Mouse (Mus musculus): Measurements from ENCODE around the gene Card19. TPM values are rescaled to one million over a fixed set of nuclear protein-coding genes. Genes with fewer than 3 reads are reported as not detected.
A peak's percentile ranks its signal among the peaks of the same experiment; 100 is the strongest.

The Card19 gene
- polyA plus RNA-seq, 1 experiment from 2014 or later = 17.1 TPM

- Histone ChIP-seq H3K9me3 (ENCODE audit: control insufficient read depth, low read length) (no peaks in the 10 kb centered on the region), H3K27ac (ENCODE audit: low read depth, low read length) (no peak overlapping the region), H3K4me1 (ENCODE audit: control insufficient read depth, insufficient read depth, low read length) (no peaks in the 10 kb centered on the region), H3K4me3 (ENCODE audit: low read depth, low read length) (no peak overlapping the region), H3K4me2 (no peak overlapping the region), H3K36me3 (ENCODE audit: control insufficient read depth, insufficient read depth, low read length) (no peaks in the 10 kb centered on the region), H3K27me3 (ENCODE audit: control insufficient read depth, insufficient read depth, low read length) (0 out of 2 replicates have a peak, but pooled peaks cover 2% of the 10 kb centered on the region), H3K9ac (ENCODE audit: low read length) (no peak overlapping the region)
- 86% methylated on average over 10 of the region's 10 CpGs for WGBS
- ATAC-seq (ENCODE audit: low FRiP score) (no peak), DNase-seq (ENCODE audit: low spot score, missing footprints) (peak; percentile 56)
These were observed 40.3 kb downstream of the Card19 start for GRCm38 (mm10) chr13:49175509-49175908.

- Histone ChIP-seq H3K4me3 (ENCODE audit: low read depth, low read length) (no peak overlapping the region), H3K4me1 (ENCODE audit: control insufficient read depth, insufficient read depth, low read length) (no peaks in the 10 kb centered on the region), H3K27me3 (ENCODE audit: control insufficient read depth, insufficient read depth, low read length) (0 out of 2 replicates have a peak, but pooled peaks cover 2% of the 10 kb centered on the region), H3K9me3 (ENCODE audit: control insufficient read depth, low read length) (no peaks in the 10 kb centered on the region), H3K27ac (ENCODE audit: low read depth, low read length) (no peak overlapping the region), H3K9ac (ENCODE audit: low read length) (no peak overlapping the region), H3K4me2 (no peak overlapping the region), H3K36me3 (ENCODE audit: control insufficient read depth, insufficient read depth, low read length) (no peaks in the 10 kb centered on the region)
- 7% methylated on average over 12 of the region's 12 CpGs for WGBS
- peak; percentile 100 for DNase-seq (ENCODE audit: low spot score, missing footprints)
- ATAC-seq (ENCODE audit: low FRiP score) = peak; percentile 81; the same call in 1 of the 2 replicates
These were observed 42.8 kb downstream of the Card19 start for GRCm38 (mm10) chr13:49172971-49173596.

GRCm38 (mm10) chr13:49172335-49172734 lies 43.5 kb downstream of the Card19 start:
- H3K4me2 ChIP-seq = no peak overlapping the region
- no peak overlapping the region for H3K9ac ChIP-seq (ENCODE audit: low read length)
- H3K27ac ChIP-seq (ENCODE audit: low read depth, low read length) = no peak overlapping the region
- H3K36me3 ChIP-seq (ENCODE audit: control insufficient read depth, insufficient read depth, low read length) = no peaks in the 10 kb centered on the region
- H3K4me3 ChIP-seq (ENCODE audit: low read depth, low read length) = no peak overlapping the region
- no peak for DNase-seq (ENCODE audit: low spot score, missing footprints)
- 90% methylated on average over 7 of the region's 7 CpGs for WGBS
- H3K4me1 ChIP-seq (ENCODE audit: control insufficient read depth, insufficient read depth, low read length) = no peaks in the 10 kb centered on the region
- no peaks in the 10 kb centered on the region for H3K9me3 ChIP-seq (ENCODE audit: control insufficient read depth, low read length)
- 0 out of 2 replicates have a peak, but pooled peaks cover 2% of the 10 kb centered on the region for H3K27me3 ChIP-seq (ENCODE audit: control insufficient read depth, insufficient read depth, low read length)
- ATAC-seq (ENCODE audit: low FRiP score) = no peak; the same call in 1 of the 2 replicates

- no peak for ATAC-seq (ENCODE audit: low FRiP score)
- no peak overlapping the region for H3K4me2 ChIP-seq
- 0 out of 2 replicates have a peak, but pooled peaks cover 2% of the 10 kb centered on the region for H3K27me3 ChIP-seq (ENCODE audit: control insufficient read depth, insufficient read depth, low read length)
- 79% methylated on average over 1 of the region's 1 CpGs for WGBS
- H3K27ac ChIP-seq (ENCODE audit: low read depth, low read length) = no peak overlapping the region
- H3K9me3 ChIP-seq (ENCODE audit: control insufficient read depth, low read length) = no peaks in the 10 kb centered on the region
- no peaks in the 10 kb centered on the region for H3K36me3 ChIP-seq (ENCODE audit: control insufficient read depth, insufficient read depth, low read length)
- no peak overlapping the region for H3K4me3 ChIP-seq (ENCODE audit: low read depth, low read length)
- no peaks in the 10 kb centered on the region for H3K4me1 ChIP-seq (ENCODE audit: control insufficient read depth, insufficient read depth, low read length)
- no peak overlapping the region for H3K9ac ChIP-seq (ENCODE audit: low read length)
- no peak for DNase-seq (ENCODE audit: low spot score, missing footprints)
These were observed 44.1 kb downstream of the Card19 start for GRCm38 (mm10) chr13:49171729-49172128.

- Histone ChIP-seq H3K27ac (ENCODE audit: low read depth, low read length) (no peak overlapping the region), H3K9me3 (ENCODE audit: control insufficient read depth, low read length) (no peaks in the 10 kb centered on the region), H3K9ac (ENCODE audit: low read length) (no peak overlapping the region), H3K4me3 (ENCODE audit: low read depth, low read length) (no peak overlapping the region), H3K4me2 (no peak overlapping the region), H3K27me3 (ENCODE audit: control insufficient read depth, insufficient read depth, low read length) (0 out of 2 replicates have a peak, but pooled peaks cover 2% of the 10 kb centered on the region), H3K36me3 (ENCODE audit: control insufficient read depth, insufficient read depth, low read length) (no peaks in the 10 kb centered on the region), H3K4me1 (ENCODE audit: control insufficient read depth, insufficient read depth, low read length) (no peaks in the 10 kb centered on the region)
- no peak for DNase-seq (ENCODE audit: low spot score, missing footprints)
- 94% methylated on average over 11 of the region's 11 CpGs for WGBS
- ATAC-seq (ENCODE audit: low FRiP score) = no peak
These were observed 45.2 kb downstream of the Card19 start for GRCm38 (mm10) chr13:49170623-49171022.

GRCm38 (mm10) chr13:49169448-49170207 lies 46.2 kb downstream of the Card19 start:
- Histone ChIP-seq H3K9me3 (ENCODE audit: control insufficient read depth, low read length) (no peaks in the 10 kb centered on the region), H3K4me3 (ENCODE audit: low read depth, low read length) (no peak overlapping the region), H3K27me3 (ENCODE audit: control insufficient read depth, insufficient read depth, low read length) (0 out of 2 replicates have a peak, but pooled peaks cover 2% of the 10 kb centered on the region), H3K4me1 (ENCODE audit: control insufficient read depth, insufficient read depth, low read length) (no peaks in the 10 kb centered on the region), H3K4me2 (no peak overlapping the region), H3K9ac (ENCODE audit: low read length) (no peak overlapping the region), H3K27ac (ENCODE audit: low read depth, low read length) (no peak overlapping the region), H3K36me3 (ENCODE audit: control insufficient read depth, insufficient read depth, low read length) (no peaks in the 10 kb centered on the region)
- peak; percentile 62 for ATAC-seq (ENCODE audit: low FRiP score)
- peak; percentile 99 for DNase-seq (ENCODE audit: low spot score, missing footprints)
- 18% methylated on average over 17 of the region's 17 CpGs for WGBS

- 88% methylated on average over 9 of the region's 9 CpGs for WGBS
- no peak overlapping the region for H3K9ac ChIP-seq (ENCODE audit: low read length)
- no peaks in the 10 kb centered on the region for H3K4me1 ChIP-seq (ENCODE audit: control insufficient read depth, insufficient read depth, low read length)
- no peak for ATAC-seq (ENCODE audit: low FRiP score)
- H3K9me3 ChIP-seq (ENCODE audit: control insufficient read depth, low read length) = no peaks in the 10 kb centered on the region
- H3K36me3 ChIP-seq (ENCODE audit: control insufficient read depth, insufficient read depth, low read length) = no peaks in the 10 kb centered on the region
- no peak overlapping the region for H3K4me3 ChIP-seq (ENCODE audit: low read depth, low read length)
- DNase-seq (ENCODE audit: low spot score, missing footprints) = no peak
- H3K27ac ChIP-seq (ENCODE audit: low read depth, low read length) = no peak overlapping the region
- H3K4me2 ChIP-seq = no peak overlapping the region
- no peaks in the 10 kb centered on the region for H3K27me3 ChIP-seq (ENCODE audit: control insufficient read depth, insufficient read depth, low read length)
These were observed 48.8 kb downstream of the Card19 start for GRCm38 (mm10) chr13:49167081-49167480.

GRCm38 (mm10) chr13:49163645-49164044 lies 52.2 kb downstream of the Card19 start:
- Histone ChIP-seq H3K4me1 (ENCODE audit: control insufficient read depth, insufficient read depth, low read length) (no peaks in the 10 kb centered on the region), H3K27ac (ENCODE audit: low read depth, low read length) (no peak overlapping the region), H3K4me2 (no peak overlapping the region), H3K36me3 (ENCODE audit: control insufficient read depth, insufficient read depth, low read length) (no peaks in the 10 kb centered on the region), H3K9me3 (ENCODE audit: control insufficient read depth, low read length) (no peaks in the 10 kb centered on the region), H3K27me3 (ENCODE audit: control insufficient read depth, insufficient read depth, low read length) (no peaks in the 10 kb centered on the region), H3K4me3 (ENCODE audit: low read depth, low read length) (no peak overlapping the region), H3K9ac (ENCODE audit: low read length) (no peak overlapping the region)
- ATAC-seq (ENCODE audit: low FRiP score) (no peak), DNase-seq (ENCODE audit: low spot score, missing footprints) (no peak)
- 85% methylated on average over 7 of the region's 7 CpGs for WGBS

- no peak overlapping the region for H3K27ac ChIP-seq (ENCODE audit: low read depth, low read length)
- no peaks in the 10 kb centered on the region for H3K36me3 ChIP-seq (ENCODE audit: control insufficient read depth, insufficient read depth, low read length)
- no peak overlapping the region for H3K4me2 ChIP-seq
- H3K9ac ChIP-seq (ENCODE audit: low read length) = no peak overlapping the region
- H3K4me1 ChIP-seq (ENCODE audit: control insufficient read depth, insufficient read depth, low read length) = no peaks in the 10 kb centered on the region
- 80% methylated on average over 4 of the region's 4 CpGs for WGBS
- H3K9me3 ChIP-seq (ENCODE audit: control insufficient read depth, low read length) = no peaks in the 10 kb centered on the region
- DNase-seq (ENCODE audit: low spot score, missing footprints) (no peak), ATAC-seq (ENCODE audit: low FRiP score) (no peak)
- H3K4me3 ChIP-seq (ENCODE audit: low read depth, low read length) = no peak overlapping the region
- H3K27me3 ChIP-seq (ENCODE audit: control insufficient read depth, insufficient read depth, low read length) = no peaks in the 10 kb centered on the region
These were observed 53.1 kb downstream of the Card19 start for GRCm38 (mm10) chr13:49162722-49163121.
